Mouse (Mus musculus): ENCODE measurements around the gene Rbfox1. TPM values are rescaled to one million over a fixed set of nuclear protein-coding genes. Genes with fewer than 3 reads are reported as not detected.
A peak's percentile ranks its signal among the peaks of the same experiment; 100 is the strongest.

The Rbfox1 gene
- polyA plus RNA-seq, 1 experiment from 2014 or later, result 14.6 TPM

GRCm38 (mm10) chr16:6000016-6000415 lies 114.9 kb downstream of the Rbfox1 start:
- Histone ChIP-seq H3K36me3 (no peaks in the 10 kb centered on the region), H3K4me3 (no peak overlapping the region), H3K9me3 (no peaks in the 10 kb centered on the region), H3K27me3 (ENCODE audit: insufficient read depth, poor library complexity, severe bottlenecking) (peaks cover 21% of the 10 kb centered on the region), H3K4me1 (replicated peaks) (peaks cover 10% of the 10 kb centered on the region), H3K27ac (no peak overlapping the region)
- no peak for DNase-seq (ENCODE audit: low spot score)
- WGBS, result 79% methylated on average over 1 of the region's 1 CpGs

- no peak for DNase-seq (ENCODE audit: low spot score)
- Histone ChIP-seq H3K27me3 (ENCODE audit: insufficient read depth, poor library complexity, severe bottlenecking) (no peaks in the 10 kb centered on the region), H3K9me3 (no peaks in the 10 kb centered on the region)
These were observed 121.8 kb downstream of the Rbfox1 start for GRCm38 (mm10) chr16:6006996-6007395.

GRCm38 (mm10) chr16:6012853-6013252 lies 127.7 kb downstream of the Rbfox1 start:
- Histone ChIP-seq H3K36me3 (no peaks in the 10 kb centered on the region), H3K4me3 (no peak overlapping the region), H3K9me3 (no peaks in the 10 kb centered on the region), H3K27ac (no peak overlapping the region), H3K4me1 (replicated peaks) (no peaks in the 10 kb centered on the region), H3K27me3 (ENCODE audit: insufficient read depth, poor library complexity, severe bottlenecking) (no peaks in the 10 kb centered on the region)
- WGBS, result 91% methylated on average over 3 of the region's 3 CpGs
- no peak for DNase-seq (ENCODE audit: low spot score)

More at GRCm38 (mm10) chr16:6006996-6007395, 121.8 kb downstream of the Rbfox1 start:
- H3K36me3 ChIP-seq, result no peaks in the 10 kb centered on the region
- no peak overlapping the region for H3K4me3 ChIP-seq
- H3K27ac ChIP-seq, result no peak overlapping the region
- no peaks in the 10 kb centered on the region for H3K4me1 ChIP-seq (replicated peaks)

GRCm38 (mm10) chr16:6018639-6019038 lies 133.5 kb downstream of the Rbfox1 start:
- H3K4me3 ChIP-seq, result no peak overlapping the region
- WGBS, result 55% methylated on average over 5 of the region's 5 CpGs
- H3K27ac ChIP-seq, result no peak overlapping the region
- H3K36me3 ChIP-seq, result no peaks in the 10 kb centered on the region
- no peaks in the 10 kb centered on the region for H3K9me3 ChIP-seq
- H3K27me3 ChIP-seq (ENCODE audit: insufficient read depth, poor library complexity, severe bottlenecking), result no peaks in the 10 kb centered on the region
- no peaks in the 10 kb centered on the region; the same call in 1 of the 2 replicates for H3K4me1 ChIP-seq (replicated peaks)
- DNase-seq (ENCODE audit: low spot score), result peak; percentile 65

- Histone ChIP-seq H3K9me3 (no peaks in the 10 kb centered on the region), H3K4me1 (replicated peaks) (no peaks in the 10 kb centered on the region; the same call in 1 of the 2 replicates), H3K27me3 (ENCODE audit: insufficient read depth, poor library complexity, severe bottlenecking) (no peaks in the 10 kb centered on the region), H3K4me3 (no peak overlapping the region), H3K27ac (no peak overlapping the region), H3K36me3 (no peaks in the 10 kb centered on the region)
- WGBS, result 30% methylated on average over 1 of the region's 1 CpGs
- no peak for DNase-seq (ENCODE audit: low spot score)
These were observed 134.2 kb downstream of the Rbfox1 start for GRCm38 (mm10) chr16:6019361-6019760.

- no peak for DNase-seq (ENCODE audit: low spot score)
- peaks cover 6% of the 10 kb centered on the region; the same call in 1 of the 2 replicates for H3K4me1 ChIP-seq (replicated peaks)
- H3K36me3 ChIP-seq, result no peaks in the 10 kb centered on the region
- H3K4me3 ChIP-seq, result no peak overlapping the region
- no peak overlapping the region for H3K27ac ChIP-seq
- 85% methylated on average over 1 of the region's 1 CpGs for WGBS
- no peaks in the 10 kb centered on the region for H3K9me3 ChIP-seq
- peaks cover 3% of the 10 kb centered on the region; the same call in 1 of the 2 replicates for H3K27me3 ChIP-seq (ENCODE audit: insufficient read depth, poor library complexity, severe bottlenecking)
These were observed 146.1 kb downstream of the Rbfox1 start for GRCm38 (mm10) chr16:6031280-6031679.

- no peak for DNase-seq (ENCODE audit: low spot score)
These were observed 147.4 kb downstream of the Rbfox1 start for GRCm38 (mm10) chr16:6032563-6032962.

GRCm38 (mm10) chr16:6034876-6035275 lies 149.7 kb downstream of the Rbfox1 start:
- WGBS, result 87% methylated on average over 3 of the region's 3 CpGs
- no peaks in the 10 kb centered on the region for H3K9me3 ChIP-seq

More at GRCm38 (mm10) chr16:6032563-6032962, 147.4 kb downstream of the Rbfox1 start:
- Histone ChIP-seq H3K4me3 (no peak overlapping the region), H3K36me3 (no peaks in the 10 kb centered on the region), H3K4me1 (replicated peaks) (peaks cover 6% of the 10 kb centered on the region; the same call in 1 of the 2 replicates), H3K27ac (no peak overlapping the region), H3K9me3 (no peaks in the 10 kb centered on the region), H3K27me3 (ENCODE audit: insufficient read depth, poor library complexity, severe bottlenecking) (peaks cover 3% of the 10 kb centered on the region; the same call in 1 of the 2 replicates)
- WGBS, result 86% methylated on average over 7 of the region's 7 CpGs

GRCm38 (mm10) chr16:6037009-6037408 lies 151.9 kb downstream of the Rbfox1 start:
- Histone ChIP-seq H3K27ac (no peak overlapping the region), H3K27me3 (ENCODE audit: insufficient read depth, poor library complexity, severe bottlenecking) (no peaks in the 10 kb centered on the region), H3K4me1 (replicated peaks) (no peaks in the 10 kb centered on the region), H3K9me3 (no peaks in the 10 kb centered on the region), H3K36me3 (no peaks in the 10 kb centered on the region), H3K4me3 (no peak overlapping the region)
- no peak for DNase-seq (ENCODE audit: low spot score)
- WGBS, result 73% methylated on average over 7 of the region's 7 CpGs

More at GRCm38 (mm10) chr16:6034876-6035275, 149.7 kb downstream of the Rbfox1 start:
- Histone ChIP-seq H3K27ac (no peak overlapping the region), H3K4me1 (replicated peaks) (no peaks in the 10 kb centered on the region), H3K27me3 (ENCODE audit: insufficient read depth, poor library complexity, severe bottlenecking) (no peaks in the 10 kb centered on the region; the same call in 1 of the 2 replicates), H3K4me3 (no peak overlapping the region), H3K36me3 (no peaks in the 10 kb centered on the region)
- no peak for DNase-seq (ENCODE audit: low spot score)

GRCm38 (mm10) chr16:6042766-6043165 lies 157.6 kb downstream of the Rbfox1 start:
- Histone ChIP-seq H3K36me3 (no peaks in the 10 kb centered on the region), H3K9me3 (no peaks in the 10 kb centered on the region), H3K4me1 (replicated peaks) (no peaks in the 10 kb centered on the region), H3K4me3 (no peak overlapping the region), H3K27ac (no peak overlapping the region), H3K27me3 (ENCODE audit: insufficient read depth, poor library complexity, severe bottlenecking) (no peaks in the 10 kb centered on the region)
- DNase-seq (ENCODE audit: low spot score), result no peak
- WGBS, result 88% methylated on average over 3 of the region's 3 CpGs

- Histone ChIP-seq H3K27ac (no peak overlapping the region), H3K4me3 (no peak overlapping the region), H3K27me3 (ENCODE audit: insufficient read depth, poor library complexity, severe bottlenecking) (no peaks in the 10 kb centered on the region), H3K9me3 (no peaks in the 10 kb centered on the region), H3K4me1 (replicated peaks) (no peaks in the 10 kb centered on the region), H3K36me3 (no peaks in the 10 kb centered on the region)
- WGBS, result 92% methylated on average over 1 of the region's 1 CpGs
- DNase-seq (ENCODE audit: low spot score), result no peak
These were observed 163.4 kb downstream of the Rbfox1 start for GRCm38 (mm10) chr16:6048601-6049000.

- Histone ChIP-seq H3K9me3 (no peaks in the 10 kb centered on the region), H3K4me3 (no peak overlapping the region), H3K36me3 (no peaks in the 10 kb centered on the region), H3K27ac (no peak overlapping the region), H3K4me1 (replicated peaks) (no peaks in the 10 kb centered on the region), H3K27me3 (ENCODE audit: insufficient read depth, poor library complexity, severe bottlenecking) (no peaks in the 10 kb centered on the region)
- 85% methylated on average over 1 of the region's 1 CpGs for WGBS
- DNase-seq (ENCODE audit: low spot score), result no peak
These were observed 177.3 kb downstream of the Rbfox1 start for GRCm38 (mm10) chr16:6062495-6062894.

- 81% methylated on average over 4 of the region's 4 CpGs for WGBS
- Histone ChIP-seq H3K36me3 (no peaks in the 10 kb centered on the region), H3K27ac (no peak overlapping the region), H3K4me3 (no peak overlapping the region), H3K4me1 (replicated peaks) (no peaks in the 10 kb centered on the region), H3K27me3 (ENCODE audit: insufficient read depth, poor library complexity, severe bottlenecking) (no peaks in the 10 kb centered on the region), H3K9me3 (no peaks in the 10 kb centered on the region)
- no peak for DNase-seq (ENCODE audit: low spot score)
These were observed 180.3 kb downstream of the Rbfox1 start for GRCm38 (mm10) chr16:6065481-6065880.

Measured in hindbrain, embryonic 10.5 days (tissue).